Mouse (Mus musculus) neutrophil, adult 5-6 weeks (primary cell): ENCODE measurements at regions not wholly inside any gene's neighbourhood (a gene's known extent, or its start where the extent isn't known, plus 50 kb on each side); places are given as distances from the start of the nearest gene placed in this dataset.

Experiments
- ATAC-seq: fragments of 151-379, 151-347 bp; 2 replicates; pipeline ENCODE4 v1.8.0; 2017; ENCODE audit warnings: mild to moderate bottlenecking, moderate TSS enrichment; ENCODE audit not compliant: insufficient number of reproducible peaks, poor library complexity, low FRiP score, severe bottlenecking; ENCODE audit errors: extremely low read depth

DNA sequence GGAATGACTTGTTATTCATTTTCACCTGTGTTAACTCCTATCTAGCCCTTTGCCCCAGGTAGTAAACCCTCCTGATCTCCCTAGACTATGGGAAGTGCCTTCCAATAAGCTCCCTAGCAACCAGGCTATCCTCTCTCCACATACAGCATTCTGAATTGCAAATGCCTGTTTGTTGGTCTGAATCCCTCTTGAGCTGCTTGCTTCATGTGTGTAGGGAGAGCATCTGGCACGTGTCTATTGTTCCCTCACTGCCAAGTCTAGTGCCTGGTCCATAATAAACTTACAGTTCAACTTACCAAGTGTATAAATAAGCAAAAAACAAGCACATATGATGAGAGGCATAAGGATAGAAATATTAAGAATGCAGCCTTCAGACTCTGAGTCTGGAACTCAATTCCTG, 314.5 kb downstream of the Cenpc1 start:
- ATAC-seq: no peak

DNA sequence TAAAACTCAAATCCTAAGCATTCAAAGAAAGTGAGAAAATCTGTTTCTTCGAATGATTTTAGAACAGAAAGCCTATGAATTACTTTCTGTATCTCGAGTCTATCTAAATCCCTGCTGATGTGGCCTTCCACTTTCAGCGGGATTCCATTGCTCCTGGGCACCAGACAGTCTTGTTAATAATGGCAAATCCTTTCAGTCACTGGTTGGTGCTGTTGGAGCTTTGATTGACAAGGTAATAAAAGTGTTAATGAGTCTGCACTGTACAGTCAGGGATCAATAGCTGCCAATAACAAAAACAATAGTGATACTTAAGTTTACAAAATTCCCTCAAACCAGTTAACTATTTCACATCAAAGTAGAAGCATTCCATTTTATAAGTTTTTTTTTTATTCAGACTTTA, 335.8 kb downstream of the Cenpc1 start:
- no peak for ATAC-seq

DNA sequence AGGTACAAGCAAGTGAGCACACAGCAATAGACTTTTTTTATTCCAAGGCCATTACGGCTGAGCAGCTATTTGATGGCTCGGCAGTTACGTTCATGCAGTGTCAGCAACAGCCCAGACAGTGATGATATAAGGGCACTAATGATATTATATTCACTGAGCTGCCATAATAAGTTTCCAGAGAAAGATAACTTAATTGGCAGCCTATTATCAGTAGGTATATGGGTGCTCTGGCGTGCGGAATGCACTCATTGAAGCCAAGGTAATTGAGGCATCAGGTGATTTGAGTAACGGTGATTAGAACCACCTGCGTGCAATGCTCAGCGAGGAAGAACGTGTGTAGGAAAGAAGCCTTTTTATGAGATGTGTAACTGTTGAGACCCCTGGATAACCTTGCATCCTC, 358.0 kb downstream of the Cenpc1 start:
- ATAC-seq: no peak

DNA sequence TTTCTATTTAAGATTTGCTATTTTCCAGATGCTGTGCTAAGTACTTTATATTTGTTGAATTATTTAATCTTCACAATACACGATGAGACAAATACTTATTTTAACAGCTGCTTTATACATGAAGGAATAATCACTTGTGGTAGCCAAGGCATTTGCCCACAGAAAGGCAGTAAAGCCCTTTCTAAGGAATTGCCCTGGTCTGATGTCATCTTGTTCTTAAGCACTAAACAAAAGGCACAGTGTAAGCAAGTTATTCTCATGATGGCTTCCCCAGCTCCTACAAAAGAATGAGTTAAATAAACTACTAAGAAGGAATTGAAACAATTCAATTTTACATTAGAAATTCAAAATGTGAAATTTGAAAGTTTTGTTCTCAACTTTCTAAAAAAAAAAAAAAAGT, 358.8 kb downstream of the Cenpc1 start:
- ATAC-seq: no peak

- no peak for ATAC-seq
These were observed 359.3 kb downstream of the Cenpc1 start for GRCm38 (mm10) chr5:85706084-85706483.

GRCm38 (mm10) chr5:85677872-85678271, 387.5 kb downstream of the Cenpc1 start:
- no peak for ATAC-seq

GRCm38 (mm10) chr5:85671121-85671520, 394.3 kb downstream of the Cenpc1 start:
- no peak for ATAC-seq

- ATAC-seq: no peak
These were observed 403.9 kb downstream of the Cenpc1 start for GRCm38 (mm10) chr5:85661487-85661886.

DNA sequence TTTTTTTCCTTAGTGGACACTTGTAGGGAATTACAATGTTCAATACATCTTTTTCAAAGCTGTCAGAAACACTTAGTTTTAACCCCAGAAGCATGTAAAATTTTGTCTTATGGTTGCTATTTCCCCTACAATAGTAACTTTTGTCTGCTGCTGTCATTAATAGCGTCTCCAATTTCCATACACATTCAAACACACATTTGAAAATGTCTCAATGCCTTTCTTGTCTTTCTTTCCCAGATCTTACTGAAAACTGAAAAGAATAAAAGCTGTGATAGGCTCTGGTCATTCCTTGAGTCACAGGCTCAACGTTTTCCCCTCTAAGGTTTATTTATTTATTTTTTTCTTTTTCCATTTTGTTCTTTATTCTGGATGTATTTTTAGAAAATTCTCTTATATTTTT, 444.3 kb downstream of the Cenpc1 start:
- no peak for ATAC-seq

- ATAC-seq: no peak
These were observed 450.6 kb downstream of the Cenpc1 start for GRCm38 (mm10) chr5:85614783-85615182.

GRCm38 (mm10) chr5:85612606-85613005, 452.8 kb downstream of the Cenpc1 start:
- ATAC-seq: no peak

DNA sequence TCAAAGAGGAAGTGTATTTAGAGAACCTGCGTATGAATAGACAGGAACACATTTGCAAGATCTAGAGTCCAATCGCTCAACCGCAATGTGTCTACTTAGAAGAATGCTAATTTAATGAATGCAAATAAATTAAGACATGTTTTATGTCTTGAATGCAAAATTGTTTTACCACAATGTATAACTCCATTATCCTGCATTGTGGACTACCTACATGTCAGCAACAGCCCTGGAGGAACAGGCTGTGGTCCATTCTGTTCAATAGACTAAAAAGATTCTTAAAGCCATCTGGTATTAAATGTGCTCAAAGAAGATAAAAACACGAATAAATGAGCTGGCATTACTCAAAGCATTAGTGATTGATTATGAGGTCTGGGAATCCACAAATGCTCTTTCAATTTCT, 456.3 kb downstream of the Cenpc1 start:
- no peak for ATAC-seq

- no peak for ATAC-seq
These were observed 467.2 kb downstream of the Cenpc1 start for GRCm38 (mm10) chr5:85598164-85598563.

DNA sequence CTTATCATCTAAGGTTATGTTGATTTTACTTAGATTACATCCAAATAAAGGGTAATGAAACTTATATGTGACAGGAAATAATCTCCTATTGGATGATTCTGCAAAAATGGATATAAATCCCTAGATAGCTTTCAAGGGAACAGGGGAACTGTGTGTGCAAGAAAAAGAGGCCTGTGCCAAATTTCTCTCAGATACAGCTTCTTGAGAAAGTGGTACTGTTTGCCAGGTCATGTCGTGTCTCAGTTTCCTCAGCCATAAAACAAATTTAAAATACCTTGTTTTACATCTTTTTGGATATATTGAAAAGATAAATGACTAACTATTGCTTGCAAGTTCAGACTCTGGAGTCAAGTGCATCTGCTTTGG, 470.3 kb downstream of the Cenpc1 start:
- no peak for ATAC-seq

- no peak for ATAC-seq
These were observed 470.8 kb downstream of the Cenpc1 start for GRCm38 (mm10) chr5:85594413-85595081.

GRCm38 (mm10) chr5:85592236-85592635, 473.1 kb downstream of the Cenpc1 start:
- ATAC-seq: no peak

GRCm38 (mm10) chr5:85586727-85587126, 478.7 kb downstream of the Cenpc1 start:
- no peak for ATAC-seq

- no peak for ATAC-seq
These were observed 492.9 kb downstream of the Cenpc1 start for GRCm38 (mm10) chr5:85572531-85572930.

DNA sequence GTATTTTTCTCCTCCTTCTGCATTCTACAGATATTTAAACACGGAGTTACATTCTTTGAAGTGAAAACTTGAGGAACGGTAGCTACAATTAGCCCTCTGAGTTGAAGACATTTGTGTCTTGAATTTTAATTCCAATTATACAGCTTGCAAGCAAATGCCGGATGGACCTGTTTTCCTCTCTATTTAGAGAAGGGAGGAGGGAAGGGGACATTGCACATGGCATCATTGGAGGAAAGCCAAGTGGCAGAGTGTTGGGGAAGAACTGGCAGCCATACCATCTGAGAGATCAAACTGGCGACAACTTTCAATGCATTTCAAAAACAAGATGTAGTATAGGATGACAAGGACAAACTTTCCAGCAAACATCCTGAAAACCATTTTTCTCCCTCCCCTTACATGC, 493.4 kb downstream of the Cenpc1 start:
- no peak for ATAC-seq

GRCm38 (mm10) chr5:85571381-85571780, 494.0 kb downstream of the Cenpc1 start:
- ATAC-seq: no peak

GRCm38 (mm10) chr5:85536329-85536728, 529.1 kb downstream of the Cenpc1 start:
- ATAC-seq: no peak
